Mouse (Mus musculus) left cerebral cortex, postnatal 14 days (tissue): ENCODE measurements at regions not wholly inside any gene's neighbourhood (a gene's known extent, or its start where the extent isn't known, plus 50 kb on each side); places are given as distances from the start of the nearest gene placed in this dataset.
"Not testable (repeated sequence)": the region's sequence is repeated elsewhere in the genome, so short reads cannot be mapped to it uniquely, and the experiment has no call there.

ENCODE experiments used
- DNase-seq, 2 experiments: peaks; one replicate each; pipeline ENCODE4 v3.0.0; 2021 to 2022; ENCODE audit warnings: low spot score in 2 of 2, mixed read lengths in 1 of 2
- intact Hi-C: fragments of 180-260 bp; cut with DNase I; formaldehyde crosslinking; loops from one replicate; pipeline ENCODE4 v1.15.1; 2025

GRCm38 (mm10) chr8:20812164-20812872, 80.2 kb upstream of the Defb33 start:
- peak; percentile 6 to 7 for DNase-seq
- intact Hi-C loops: not testable (repeated sequence)

DNA sequence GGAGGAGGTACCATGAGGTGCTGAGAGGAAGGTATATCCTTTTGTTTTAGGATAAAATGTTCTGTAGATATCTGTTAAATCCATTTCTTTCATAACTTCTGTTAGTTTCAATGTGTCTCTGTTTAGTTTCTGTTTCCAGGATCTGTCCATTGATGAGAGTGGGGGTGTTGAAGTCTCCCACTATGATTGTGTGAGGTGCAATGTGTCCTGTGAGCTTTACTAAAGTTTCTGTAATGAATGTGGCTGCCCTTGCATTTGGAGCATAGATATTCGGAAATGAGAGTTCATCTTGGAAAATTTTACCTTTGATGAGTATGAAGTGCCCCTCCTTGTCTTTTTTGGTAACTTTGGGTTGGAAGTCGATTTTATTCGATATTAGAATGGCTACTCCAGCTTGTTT, 79.0 kb upstream of the Defb33 start:
- DNase-seq: peak; percentile 6 to 8
- intact Hi-C loops: not testable (repeated sequence)

- peak; percentile 22 to 41 for DNase-seq
- intact Hi-C loops: not testable (repeated sequence)
These were observed 70.0 kb upstream of the Defb33 start for GRCm38 (mm10) chr8:20822434-20822833.

DNA sequence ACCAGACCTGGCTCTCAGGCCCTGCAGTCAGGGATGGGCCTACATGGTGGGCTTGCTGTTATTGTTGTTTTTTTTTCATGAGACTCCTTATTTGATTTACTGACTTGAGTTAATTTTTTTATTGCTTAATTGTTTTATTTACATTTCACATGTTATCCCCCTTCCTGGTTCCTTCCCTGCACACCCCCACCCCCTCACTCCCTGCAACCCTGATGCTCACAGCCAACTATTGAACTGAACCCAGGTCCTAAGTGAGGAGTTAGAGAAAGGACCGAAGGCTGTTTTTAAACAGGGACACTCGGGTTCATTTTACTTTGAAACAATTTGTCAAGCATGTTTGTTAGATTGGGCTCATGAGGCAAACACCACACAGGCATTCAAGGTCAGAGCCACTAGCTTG, 69.2 kb upstream of the Defb33 start:
- intact Hi-C loops, DNase-seq: not testable (repeated sequence)

- DNase-seq, intact Hi-C loops: not testable (repeated sequence)
These were observed 53.0 kb upstream of the Defb33 start for GRCm38 (mm10) chr8:20839481-20839880.
